Mouse (Mus musculus) neutrophil, adult 5-6 weeks (primary cell): ENCODE measurements around the gene Olfr766-ps1. TPM values are rescaled to one million over a fixed set of nuclear protein-coding genes. Genes with fewer than 3 reads are reported as not detected.
"Not testable (repeated sequence)": the region's sequence is repeated elsewhere in the genome, so short reads cannot be mapped to it uniquely, and the experiment has no call there.

Experiments
- ATAC-seq: fragments of 151-379, 151-347 bp; 2 replicates; pipeline ENCODE4 v1.8.0; 2017; ENCODE audit warnings: mild to moderate bottlenecking, moderate TSS enrichment; ENCODE audit not compliant: insufficient number of reproducible peaks, poor library complexity, low FRiP score, severe bottlenecking; ENCODE audit errors: extremely low read depth
- total RNA-seq: library from RNA; stranded (forward); fragments of 200-1000 nt; gene quantifications from 2 replicates; pipeline ENCODE4 v1.2.3, GENCODE M21; 2017

Olfr766-ps1 gene
- total RNA-seq: not detected in 2 replicates

DNA sequence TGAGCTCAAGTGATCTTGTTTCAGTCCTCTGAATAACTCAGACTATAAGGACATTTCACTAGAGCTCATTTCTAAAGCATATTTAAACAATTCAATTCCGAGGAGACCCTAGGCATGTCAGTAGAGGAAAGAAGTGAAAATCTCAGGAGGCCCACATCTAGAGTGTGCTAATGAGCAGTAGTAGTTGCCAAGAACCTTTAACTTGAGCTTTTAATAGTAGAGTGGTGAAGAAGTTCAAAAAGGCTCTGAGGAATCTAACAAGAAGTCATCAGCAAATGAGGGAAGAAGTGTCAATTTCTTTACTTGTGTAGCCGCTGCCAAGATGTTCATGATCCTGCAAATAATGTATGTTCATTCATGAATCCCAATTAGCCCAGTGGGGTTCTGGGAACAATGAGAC, at the start of gene Olfr766-ps1:
Gene Olfr766-ps1, minus strand, starts transcription at position 101 of the 400 bp plus-strand sequence.
- ATAC-seq: no peak

- no peak for ATAC-seq
Measured at GRCm38 (mm10) chr10:129117761-129118160, 49.0 kb upstream of the Olfr766-ps1 start, which contains the start of gene Olfr769. Olfr769 (minus strand) TSS chr10:129117861.

DNA sequence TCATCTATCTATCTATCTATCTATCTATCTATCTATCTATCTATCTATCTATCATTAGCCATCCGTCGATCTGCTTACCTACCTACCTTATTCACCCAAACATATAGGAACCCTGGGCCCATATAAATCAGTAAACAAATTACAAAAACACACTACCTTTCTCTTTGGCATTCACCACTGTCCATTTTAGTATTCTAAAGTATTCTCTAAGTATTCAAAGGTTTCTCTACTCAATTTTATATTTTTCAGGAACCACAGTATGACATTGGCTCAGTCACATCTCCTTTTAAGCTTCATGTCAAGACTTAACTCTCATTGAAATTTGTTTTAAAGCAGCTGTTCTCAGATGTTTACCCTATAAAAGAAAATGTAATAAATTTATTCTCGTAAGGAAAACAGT, 46.4 kb upstream of the Olfr766-ps1 start:
- no peak for ATAC-seq

GRCm38 (mm10) chr10:129101231-129101630, 32.5 kb upstream of the Olfr766-ps1 start:
- no peak for ATAC-seq

- ATAC-seq: no peak
Measured at GRCm38 (mm10) chr10:129099275-129099674, 30.5 kb upstream of the Olfr766-ps1 start, which contains the start of gene Olfr768. Olfr768 (minus strand) TSS chr10:129099375.

- ATAC-seq: not testable (repeated sequence)
Measured at GRCm38 (mm10) chr10:129082810-129083209, 14.0 kb upstream of the Olfr766-ps1 start, which contains the start of gene Olfr767. Olfr767 (minus strand) TSS chr10:129082910.

- not testable (repeated sequence) for ATAC-seq
Measured at GRCm38 (mm10) chr10:129049898-129050297, 18.9 kb downstream of the Olfr766-ps1 start, which contains the start of gene Olfr765. Olfr765 (minus strand) TSS chr10:129049998.

GRCm38 (mm10) chr10:129039796-129040195, 29.0 kb downstream of the Olfr766-ps1 start, which contains the start of gene Olfr764-ps1:
Olfr764-ps1 (minus strand) TSS chr10:129039896.
- ATAC-seq: no peak

- ATAC-seq: no peak
Measured at GRCm38 (mm10) chr10:129028343-129028742, 40.4 kb downstream of the Olfr766-ps1 start.

GRCm38 (mm10) chr10:129026018-129026662, 42.6 kb downstream of the Olfr766-ps1 start:
- ATAC-seq: 0 out of 2 replicates have a peak, but pooled peaks have one; percentile 30

- no peak for ATAC-seq
Measured at GRCm38 (mm10) chr10:129023319-129023718, 45.5 kb downstream of the Olfr766-ps1 start.

DNA sequence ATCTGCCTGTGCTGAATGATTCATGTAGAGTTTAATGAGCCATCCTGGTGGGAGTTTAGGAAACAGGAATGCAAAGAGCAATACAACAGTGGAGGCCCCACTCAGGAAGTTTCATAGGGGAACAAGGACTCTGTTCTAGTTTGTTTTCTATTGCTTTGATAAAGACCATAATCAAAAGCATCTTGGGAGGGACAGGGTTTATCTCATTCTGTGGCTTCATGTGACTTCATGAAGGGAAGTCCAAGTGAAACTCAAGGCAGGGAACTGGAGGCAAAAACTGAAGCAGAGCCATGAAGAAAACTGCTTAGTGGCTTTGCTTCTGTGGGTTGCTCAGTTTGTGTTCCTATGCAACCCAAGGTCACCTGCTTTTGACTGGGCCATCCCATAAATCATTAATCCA, 54.3 kb downstream of the Olfr766-ps1 start:
- ATAC-seq: no peak

Other genes with a start within 250 kb of the Olfr766-ps1 start
- gene Ormdl2, start 247.3 kb downstream of the Olfr766-ps1 start, total RNA-seq: 20.0 TPM in 2 replicates
- gene Gdf11, start 177.3 kb downstream of the Olfr766-ps1 start, total RNA-seq: 19.9 and 22.1 TPM in 2 replicates
- gene Cd63, start 168.0 kb downstream of the Olfr766-ps1 start, total RNA-seq: 22.8 and 30.5 TPM in 2 replicates
- gene Rdh5, start 146.1 kb downstream of the Olfr766-ps1 start, total RNA-seq: 7.4 and 9.5 TPM in 2 replicates
- 58.3 and 85.6 TPM in 2 replicates for gene Bloc1s1, start 144.9 kb downstream of the Olfr766-ps1 start, total RNA-seq
- gene Itga7, start 135.2 kb downstream of the Olfr766-ps1 start, total RNA-seq: 0.25 and 0.35 TPM in 2 replicates
- gene Mettl7b, start 108.0 kb downstream of the Olfr766-ps1 start, total RNA-seq: not detected in 2 replicates
- 0.12 TPM in 1 of 2 replicates, not detected in the other for gene Olfr9, start 79.5 kb downstream of the Olfr766-ps1 start, total RNA-seq
- gene Olfr763, start 58.2 kb downstream of the Olfr766-ps1 start, total RNA-seq: not detected in 2 replicates
- not detected in 2 replicates for gene Olfr764-ps1, start 29.1 kb downstream of the Olfr766-ps1 start, total RNA-seq
- gene Olfr765, start 19.0 kb downstream of the Olfr766-ps1 start, total RNA-seq: not detected in 2 replicates
- 0.12 TPM in 1 of 2 replicates, not detected in the other for gene Olfr767, start 13.9 kb upstream of the Olfr766-ps1 start, total RNA-seq
- not detected in 2 replicates for gene Olfr768, start 30.4 kb upstream of the Olfr766-ps1 start, total RNA-seq
- gene Olfr769, start 48.9 kb upstream of the Olfr766-ps1 start, total RNA-seq: not detected in 2 replicates
- gene Olfr770, start 70.0 kb upstream of the Olfr766-ps1 start, total RNA-seq: not detected in 2 replicates
- gene Olfr771, start 95.8 kb upstream of the Olfr766-ps1 start, total RNA-seq: not detected in 2 replicates
- gene Olfr772, start 108.9 kb upstream of the Olfr766-ps1 start, total RNA-seq: not detected in 2 replicates
- gene Olfr773, start 118.4 kb upstream of the Olfr766-ps1 start, total RNA-seq: not detected in 2 replicates
- 0.93 TPM in 1 of 2 replicates, not detected in the other for gene Olfr774, start 167.2 kb upstream of the Olfr766-ps1 start, total RNA-seq
- not detected in 2 replicates for gene Olfr775, start 179.4 kb upstream of the Olfr766-ps1 start, total RNA-seq
- gene Olfr776, start 190.2 kb upstream of the Olfr766-ps1 start, total RNA-seq: not detected in 2 replicates
- gene Olfr777, start 202.5 kb upstream of the Olfr766-ps1 start, total RNA-seq: not detected in 2 replicates
- gene Olfr780, start 249.1 kb upstream of the Olfr766-ps1 start, total RNA-seq: not detected in 2 replicates